Mouse (Mus musculus): ENCODE results near the gene Auts2.

DNA sequence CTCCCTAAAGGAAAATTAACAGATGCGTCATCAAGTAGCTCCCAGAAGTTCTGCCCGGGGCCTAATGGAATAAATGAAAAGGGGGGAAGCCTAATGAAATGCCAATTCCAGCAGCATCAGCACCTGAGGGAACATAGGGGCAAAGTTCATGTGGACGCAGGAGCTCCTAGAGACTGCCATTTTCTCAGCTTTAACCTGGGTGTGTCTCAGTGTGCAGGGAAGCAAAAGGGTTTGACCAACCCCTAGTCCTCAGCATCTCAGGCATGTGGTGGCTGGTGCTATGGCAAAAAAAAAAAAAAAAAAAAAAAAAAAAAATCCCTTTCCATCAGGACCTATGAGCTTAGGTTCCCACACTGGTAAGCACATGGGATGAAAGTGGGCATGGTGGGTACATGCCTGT is 948.5 kb downstream of the Auts2 start:
- TF ChIP-seq GATA1 (IDR thresholded peaks at IDR 0.05; ENCODE audit: low read length) (no peak), TAL1 (IDR thresholded peaks at IDR 0.05; ENCODE audit: low read length) (no peak)
